Mouse (Mus musculus): ENCODE measurements around the gene Adamtsl4. TPM values are rescaled to one million over a fixed set of nuclear protein-coding genes. Genes with fewer than 3 reads are reported as not detected.

Gene Adamtsl4
- polyA plus RNA-seq, 1 experiment = 18.9 TPM

DNA sequence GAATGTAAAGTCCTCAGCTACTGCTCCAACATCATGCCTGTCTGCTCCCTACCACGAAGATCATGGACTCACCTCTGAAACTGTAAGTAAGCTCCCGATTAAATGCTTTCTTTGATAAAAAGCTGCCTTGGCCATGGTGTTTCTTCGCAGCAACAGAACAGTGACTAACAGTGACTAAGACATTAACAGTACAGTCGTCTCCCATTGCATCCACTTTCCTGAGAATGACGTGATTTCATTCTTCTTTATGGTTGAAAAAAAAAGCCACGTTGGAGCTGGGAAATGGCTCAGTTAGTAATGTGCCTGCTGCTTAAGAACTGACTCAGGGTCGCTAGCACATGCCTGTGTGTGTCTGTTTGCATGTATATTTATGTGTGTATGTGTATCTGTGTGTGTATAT is 38.1 kb upstream of the Adamtsl4 start:
- H3K27ac ChIP-seq (ENCODE audit: insufficient read depth, low read length) = peak overlapping the region; percentile 99
- H3K4me1 ChIP-seq (ENCODE audit: control insufficient read depth, insufficient read depth, low read length) = peaks cover 10% of the 10 kb centered on the region
- H3K4me3 ChIP-seq (ENCODE audit: insufficient read depth, low read length) = no peak overlapping the region
- no peak for TF ChIP-seq CTCF (IDR thresholded peaks at IDR 0.05; ENCODE audit: borderline replicate concordance, insufficient read depth, low read length)
- TF ChIP-seq POLR2A (IDR thresholded peaks at IDR 0.05; ENCODE audit: low read depth, low read length) = peak; percentile 38; the same call in 1 of the 2 replicates

DNA sequence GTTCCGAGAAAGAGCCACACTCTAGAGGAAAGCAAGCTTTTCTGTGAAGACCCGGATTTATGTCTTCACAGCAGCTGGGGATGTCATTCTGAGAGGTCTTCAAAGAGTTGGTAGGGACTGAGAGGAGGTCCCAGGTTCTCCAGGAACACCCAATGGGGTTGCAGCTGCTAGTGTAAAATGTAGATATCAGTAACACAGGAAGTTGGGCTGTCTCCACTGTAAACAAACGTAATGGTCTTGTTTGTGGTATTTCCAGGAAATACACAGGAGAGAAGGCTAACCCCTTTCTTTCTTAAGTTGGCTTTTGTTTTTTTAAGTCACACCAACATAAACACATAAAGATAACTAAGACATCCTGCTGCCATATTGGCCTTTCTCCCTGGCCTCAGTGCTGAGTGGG is 34.7 kb upstream of the Adamtsl4 start:
- Histone ChIP-seq H3K27ac (ENCODE audit: insufficient read depth, low read length) (no peak overlapping the region), H3K4me3 (ENCODE audit: insufficient read depth, low read length) (no peak overlapping the region), H3K4me1 (ENCODE audit: control insufficient read depth, insufficient read depth, low read length) (peaks cover 7% of the 10 kb centered on the region)
- TF ChIP-seq POLR2A (IDR thresholded peaks at IDR 0.05; ENCODE audit: low read depth, low read length) = no peak
- no peak for TF ChIP-seq CTCF (IDR thresholded peaks at IDR 0.05; ENCODE audit: borderline replicate concordance, insufficient read depth, low read length)

DNA sequence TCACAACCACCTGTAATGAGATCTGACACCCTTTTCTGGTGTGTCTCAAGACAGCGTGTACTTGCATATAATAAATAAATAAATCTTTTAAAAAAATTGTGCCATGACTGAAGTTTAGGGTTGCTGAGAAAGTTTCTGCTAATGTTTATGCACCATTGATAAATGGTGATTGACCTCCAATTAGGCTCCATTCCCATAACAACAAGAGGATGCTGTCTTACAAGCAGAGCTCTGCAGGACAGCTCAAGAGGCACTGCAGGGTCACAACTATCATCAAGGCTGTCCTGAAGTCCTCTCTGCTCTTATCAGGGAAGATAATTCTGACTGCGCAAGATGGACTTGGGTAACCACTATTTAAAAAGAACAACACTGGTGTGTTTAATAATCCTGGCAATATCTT is 30.4 kb upstream of the Adamtsl4 start:
- Histone ChIP-seq H3K4me3 (ENCODE audit: insufficient read depth, low read length) (no peak overlapping the region), H3K4me1 (ENCODE audit: control insufficient read depth, insufficient read depth, low read length) (no peaks in the 10 kb centered on the region)
- no peak for TF ChIP-seq CTCF (IDR thresholded peaks at IDR 0.05; ENCODE audit: borderline replicate concordance, insufficient read depth, low read length)
- TF ChIP-seq POLR2A (IDR thresholded peaks at IDR 0.05; ENCODE audit: low read depth, low read length) = no peak

DNA sequence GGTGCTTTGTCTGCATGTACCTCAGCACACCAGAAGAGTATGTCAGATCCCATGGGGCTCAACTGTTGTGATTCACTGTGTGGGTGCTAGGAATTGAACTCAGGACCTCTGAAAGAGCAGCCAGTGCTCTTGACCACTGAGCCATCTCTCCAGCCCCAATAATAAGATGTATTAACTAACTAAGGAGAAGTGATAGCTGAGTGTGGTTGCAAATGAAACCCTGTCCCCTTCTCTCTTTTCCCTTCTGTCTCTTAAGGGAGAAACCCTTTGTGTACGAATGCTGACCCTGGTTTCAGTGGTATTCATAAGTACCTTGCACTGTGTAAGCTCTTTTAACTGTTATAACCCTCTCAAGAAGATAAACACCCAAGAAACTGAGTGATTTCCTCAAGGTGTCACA is 28.4 kb upstream of the Adamtsl4 start:
- H3K27ac ChIP-seq (ENCODE audit: insufficient read depth, low read length) = no peak overlapping the region
- no peak overlapping the region for H3K4me3 ChIP-seq (ENCODE audit: insufficient read depth, low read length)
- no peaks in the 10 kb centered on the region for H3K4me1 ChIP-seq (ENCODE audit: control insufficient read depth, insufficient read depth, low read length)
- TF ChIP-seq POLR2A (IDR thresholded peaks at IDR 0.05; ENCODE audit: low read depth, low read length) (no peak), CTCF (IDR thresholded peaks at IDR 0.05; ENCODE audit: borderline replicate concordance, insufficient read depth, low read length) (no peak)

More for the DNA sequence above, 30.4 kb upstream of the Adamtsl4 start:
- H3K27ac ChIP-seq (ENCODE audit: insufficient read depth, low read length) = no peak overlapping the region

DNA sequence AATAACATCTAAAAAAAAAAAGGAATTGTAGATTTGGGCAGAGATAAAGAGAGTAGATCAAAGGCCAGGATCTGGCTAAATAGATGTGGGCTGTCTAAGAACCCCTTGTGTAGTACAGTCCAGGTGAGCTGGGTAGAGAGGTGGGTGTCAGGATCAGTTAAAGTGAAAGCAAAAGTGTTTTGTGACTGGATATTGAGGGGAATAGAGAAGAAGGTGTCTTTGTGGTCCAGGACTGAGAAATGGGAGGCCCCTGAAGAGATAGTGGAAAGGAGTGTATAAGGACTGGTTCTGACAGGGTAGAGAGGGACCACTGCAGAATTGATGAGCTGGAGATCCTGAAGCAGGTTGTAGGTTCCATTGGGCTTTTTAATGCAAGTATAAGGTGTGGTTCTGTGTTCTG is 22.2 kb upstream of the Adamtsl4 start:
- no peak overlapping the region for H3K27ac ChIP-seq (ENCODE audit: insufficient read depth, low read length)

DNA sequence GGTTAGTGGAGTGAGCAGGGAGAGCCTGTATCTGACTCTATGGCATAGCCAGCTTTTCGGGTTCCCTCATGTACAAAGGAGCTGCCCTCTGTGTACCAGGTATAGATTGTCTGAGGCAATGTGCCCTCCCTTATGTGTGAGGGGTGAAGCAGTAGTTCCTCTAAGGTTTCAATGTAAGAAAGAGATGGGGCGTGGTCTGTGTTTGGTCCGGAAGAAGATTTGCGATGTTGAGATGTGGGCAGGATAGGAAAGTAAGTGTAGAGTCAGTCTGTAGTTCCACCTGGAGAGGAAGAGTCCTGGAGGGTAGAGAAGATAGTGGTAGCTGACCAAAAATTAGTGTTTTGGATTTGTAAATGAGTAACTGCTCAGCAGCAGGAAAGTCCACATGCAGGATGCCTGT is 21.3 kb upstream of the Adamtsl4 start:
- Histone ChIP-seq H3K27ac (ENCODE audit: insufficient read depth, low read length) (no peak overlapping the region), H3K4me3 (ENCODE audit: insufficient read depth, low read length) (no peak overlapping the region)
- TF ChIP-seq POLR2A (IDR thresholded peaks at IDR 0.05; ENCODE audit: low read depth, low read length) (no peak), CTCF (IDR thresholded peaks at IDR 0.05; ENCODE audit: borderline replicate concordance, insufficient read depth, low read length) (no peak)

More for the DNA sequence above, 22.2 kb upstream of the Adamtsl4 start:
- Histone ChIP-seq H3K4me3 (ENCODE audit: insufficient read depth, low read length) (no peak overlapping the region), H3K4me1 (ENCODE audit: control insufficient read depth, insufficient read depth, low read length) (peaks cover 5% of the 10 kb centered on the region; the same call in 1 of the 2 replicates)
- TF ChIP-seq POLR2A (IDR thresholded peaks at IDR 0.05; ENCODE audit: low read depth, low read length) (no peak), CTCF (IDR thresholded peaks at IDR 0.05; ENCODE audit: borderline replicate concordance, insufficient read depth, low read length) (no peak)

DNA sequence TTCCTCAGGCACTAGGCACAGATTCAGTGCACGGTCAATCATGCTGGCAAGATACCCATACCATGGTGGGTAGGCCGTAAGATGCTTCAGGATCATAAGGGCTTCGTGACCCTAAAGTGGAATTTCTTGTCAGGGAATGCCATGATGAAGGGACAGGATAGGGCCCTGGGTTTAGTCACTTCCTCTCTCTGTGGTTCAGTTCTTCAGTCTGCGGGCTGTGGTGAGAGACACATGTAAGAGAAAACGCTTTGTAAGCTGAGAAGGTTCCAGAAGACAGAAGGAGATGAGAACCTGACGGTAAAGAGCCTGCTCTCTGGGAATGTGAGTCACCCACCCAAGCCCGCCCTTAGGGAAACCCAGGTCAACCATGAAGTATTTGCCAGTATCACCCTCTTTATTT is 19.8 kb upstream of the Adamtsl4 start:
- H3K4me1 ChIP-seq (ENCODE audit: control insufficient read depth, insufficient read depth, low read length) = peaks cover 5% of the 10 kb centered on the region; the same call in 1 of the 2 replicates
- H3K4me3 ChIP-seq (ENCODE audit: insufficient read depth, low read length) = no peak overlapping the region
- H3K27ac ChIP-seq (ENCODE audit: insufficient read depth, low read length) = peak overlapping the region; percentile 41; the same call in 1 of the 2 replicates
- TF ChIP-seq POLR2A (IDR thresholded peaks at IDR 0.05; ENCODE audit: low read depth, low read length) (no peak), CTCF (IDR thresholded peaks at IDR 0.05; ENCODE audit: borderline replicate concordance, insufficient read depth, low read length) (no peak)

More for the DNA sequence above, 21.3 kb upstream of the Adamtsl4 start:
- peaks cover 5% of the 10 kb centered on the region; the same call in 1 of the 2 replicates for H3K4me1 ChIP-seq (ENCODE audit: control insufficient read depth, insufficient read depth, low read length)

DNA sequence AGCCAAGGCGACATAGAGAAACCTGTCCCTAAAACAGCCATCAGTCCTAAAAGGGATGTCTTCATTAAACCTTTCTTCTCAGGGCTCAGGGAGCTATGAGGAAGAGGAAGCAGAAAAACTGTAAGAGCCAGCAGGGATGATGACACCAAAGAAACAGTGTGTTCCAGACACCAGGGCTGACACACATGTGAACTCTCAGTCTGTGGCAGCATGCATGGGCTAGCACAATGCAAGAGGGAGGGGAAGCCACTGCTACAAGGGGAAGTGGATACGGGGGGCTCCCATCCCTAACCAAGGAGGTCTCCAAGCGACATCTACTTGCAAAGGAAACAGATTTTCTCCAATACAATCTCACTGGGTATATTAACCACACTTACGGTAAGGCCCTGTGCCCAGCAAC is 18.6 kb upstream of the Adamtsl4 start:
- Histone ChIP-seq H3K4me1 (ENCODE audit: control insufficient read depth, insufficient read depth, low read length) (peaks cover 12% of the 10 kb centered on the region), H3K4me3 (ENCODE audit: insufficient read depth, low read length) (no peak overlapping the region), H3K27ac (ENCODE audit: insufficient read depth, low read length) (no peak overlapping the region)
- no peak for TF ChIP-seq CTCF (IDR thresholded peaks at IDR 0.05; ENCODE audit: borderline replicate concordance, insufficient read depth, low read length)
- no peak for TF ChIP-seq POLR2A (IDR thresholded peaks at IDR 0.05; ENCODE audit: low read depth, low read length)

DNA sequence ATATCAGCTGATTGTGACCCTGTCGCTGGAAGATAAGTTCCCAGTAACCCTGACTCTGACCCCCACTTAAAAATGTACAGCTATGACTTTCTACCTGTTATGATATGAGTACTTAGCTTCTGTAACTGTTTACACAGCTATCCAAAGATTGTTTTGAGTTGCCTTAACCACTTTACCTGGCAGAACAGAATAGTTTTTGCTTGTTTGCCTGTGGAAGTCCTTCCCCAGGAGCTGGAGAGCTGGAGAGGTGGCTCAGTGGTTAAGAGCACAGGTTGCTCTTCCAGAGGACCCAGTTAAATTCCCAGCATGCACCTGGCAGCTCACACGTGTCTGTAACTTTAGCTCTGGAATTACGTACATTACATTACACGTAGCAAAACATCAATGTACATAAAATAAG is 16.9 kb upstream of the Adamtsl4 start:
- Histone ChIP-seq H3K27ac (ENCODE audit: insufficient read depth, low read length) (no peak overlapping the region), H3K4me1 (ENCODE audit: control insufficient read depth, insufficient read depth, low read length) (peaks cover 20% of the 10 kb centered on the region), H3K4me3 (ENCODE audit: insufficient read depth, low read length) (no peak overlapping the region)
- TF ChIP-seq POLR2A (IDR thresholded peaks at IDR 0.05; ENCODE audit: low read depth, low read length) (no peak), CTCF (IDR thresholded peaks at IDR 0.05; ENCODE audit: borderline replicate concordance, insufficient read depth, low read length) (no peak)

DNA sequence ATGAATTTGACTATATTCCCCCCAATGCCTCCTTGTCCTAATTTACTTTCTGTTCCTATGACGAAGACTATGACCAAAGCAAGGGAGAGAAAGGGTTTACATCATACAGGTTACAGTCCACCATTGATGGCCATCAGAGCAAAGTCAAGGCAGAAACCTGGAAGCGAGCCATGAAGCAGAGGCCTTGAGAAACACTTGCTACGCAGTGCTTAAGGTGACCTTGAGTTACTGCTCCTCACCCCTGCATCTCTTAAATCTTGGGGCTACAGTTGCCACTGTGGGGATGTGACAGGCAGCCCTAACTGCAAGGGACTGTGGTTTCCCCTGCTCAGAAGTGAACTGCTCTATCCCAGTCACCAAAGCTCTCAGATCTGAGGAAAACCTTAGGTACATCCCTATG is 15.6 kb upstream of the Adamtsl4 start:
- Histone ChIP-seq H3K4me1 (ENCODE audit: control insufficient read depth, insufficient read depth, low read length) (peaks cover 20% of the 10 kb centered on the region), H3K4me3 (ENCODE audit: insufficient read depth, low read length) (no peak overlapping the region), H3K27ac (ENCODE audit: insufficient read depth, low read length) (no peak overlapping the region)
- TF ChIP-seq POLR2A (IDR thresholded peaks at IDR 0.05; ENCODE audit: low read depth, low read length) = no peak
- no peak for TF ChIP-seq CTCF (IDR thresholded peaks at IDR 0.05; ENCODE audit: borderline replicate concordance, insufficient read depth, low read length)

Data from embryonic fibroblast, embryonic 13.5 days (primary cell).